Mouse (Mus musculus) megakaryocyte progenitor cell, adult 5-6 weeks (primary cell): Measurements from ENCODE around the gene Cntfr. TPM values are rescaled to one million over a fixed set of nuclear protein-coding genes. Genes with fewer than 3 reads are reported as not detected.
A peak's percentile ranks its signal among the peaks of the same experiment; 100 is the strongest.
"Not testable (repeated sequence)": the region's sequence is repeated elsewhere in the genome, so short reads cannot be mapped to it uniquely, and the experiment has no call there.

Source experiments
- ATAC-seq: replicated peaks from 2 replicates; pipeline ENCODE4 v1.8.0; 2016; ENCODE audit warnings: mild to moderate bottlenecking, moderate TSS enrichment, inconsistent platforms; ENCODE audit not compliant: poor library complexity
- total RNA-seq, 2 experiments: library from RNA; stranded (forward) in 1 of 2; stranded (reverse) in 1 of 2; fragments of 157-497, 149-512 nt in 1 of 2; fragments of 200-1000 nt in 1 of 2; gene quantifications; 2 replicates each; pipeline versions ENCODE4 v1.2.3 to v1.2.4; 2015 to 2017

Gene Cntfr
- total RNA-seq, 2 experiments from 2014 or later = not detected

DNA sequence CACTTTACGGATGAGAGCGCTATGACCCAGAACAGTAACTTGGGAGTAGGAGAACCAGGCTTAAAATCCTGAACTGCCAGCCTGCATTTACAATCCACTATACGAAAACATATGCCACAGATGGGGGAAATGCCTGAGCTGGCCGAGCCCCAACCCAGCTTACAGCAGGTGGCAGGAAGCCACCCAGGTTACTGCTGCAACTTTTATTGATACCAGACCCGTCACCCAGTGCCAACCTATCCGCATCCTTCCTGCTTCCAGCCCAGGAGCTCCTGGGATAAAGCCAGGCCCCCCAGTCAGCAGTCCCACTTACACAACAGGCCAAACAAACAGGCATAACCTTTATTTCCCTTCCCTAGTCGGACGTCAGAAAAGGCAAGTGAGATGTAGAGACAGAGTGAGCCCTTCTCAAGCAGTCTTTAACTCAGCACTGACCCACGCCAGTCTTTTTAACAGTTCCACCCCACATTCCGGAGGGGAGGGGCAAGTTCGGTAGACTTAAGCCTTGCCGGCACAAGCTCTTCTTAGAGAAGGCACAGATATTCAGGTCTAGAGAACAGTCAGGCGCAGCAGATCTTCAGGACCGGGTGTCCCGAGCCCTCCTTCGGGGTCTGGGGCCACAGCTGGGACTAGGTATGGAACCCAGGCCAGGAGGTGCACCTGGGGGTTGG, 15.0 kb upstream of the Cntfr start:
- no peak for ATAC-seq

DNA sequence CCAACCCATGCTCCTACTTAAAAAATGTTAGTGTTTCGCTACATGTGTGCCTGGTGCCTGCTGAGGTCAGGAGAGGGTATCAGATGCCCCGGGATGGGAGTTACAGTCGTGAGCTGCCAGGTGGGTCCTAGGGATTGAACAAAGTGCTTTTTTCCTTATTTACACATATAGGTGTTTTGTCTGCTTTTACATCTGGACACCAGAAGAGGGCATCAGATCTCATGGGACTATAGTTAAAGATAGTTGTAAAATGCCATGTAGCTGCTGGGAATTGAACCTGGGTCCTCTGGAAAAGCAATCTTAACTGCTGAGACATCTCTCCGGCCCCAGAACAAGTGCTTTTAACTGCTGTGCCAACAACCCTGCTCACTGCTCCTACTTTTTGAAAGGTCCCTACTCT, 13.3 kb upstream of the Cntfr start:
- ATAC-seq = no peak

DNA sequence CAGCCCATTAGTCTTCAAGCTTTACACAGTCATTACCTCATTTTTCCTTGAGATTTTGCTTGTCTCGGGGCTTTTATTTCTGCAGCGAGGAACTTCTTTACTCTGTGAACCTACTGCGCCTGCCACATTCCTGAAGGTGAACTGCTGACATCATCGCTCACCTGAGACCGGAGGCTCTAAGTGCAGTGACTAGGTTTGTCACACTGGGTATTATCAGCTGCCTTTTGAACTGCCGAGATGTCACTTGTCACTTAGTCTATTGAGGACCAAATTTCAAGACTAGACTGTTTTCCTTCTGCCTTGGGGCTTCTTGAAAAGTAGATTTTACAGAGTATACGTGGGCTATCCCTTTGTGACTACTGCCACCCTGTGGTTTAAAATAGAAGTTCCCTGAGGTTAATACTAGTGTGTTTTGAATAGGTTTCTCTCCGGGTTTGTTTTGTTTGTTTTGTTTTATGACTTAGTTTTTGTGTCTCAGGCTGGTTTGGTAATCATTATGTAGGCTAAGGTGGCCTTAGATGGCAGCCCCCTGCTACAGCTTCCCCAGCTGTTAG, 11.4 kb upstream of the Cntfr start:
- ATAC-seq = peak; percentile 54

DNA sequence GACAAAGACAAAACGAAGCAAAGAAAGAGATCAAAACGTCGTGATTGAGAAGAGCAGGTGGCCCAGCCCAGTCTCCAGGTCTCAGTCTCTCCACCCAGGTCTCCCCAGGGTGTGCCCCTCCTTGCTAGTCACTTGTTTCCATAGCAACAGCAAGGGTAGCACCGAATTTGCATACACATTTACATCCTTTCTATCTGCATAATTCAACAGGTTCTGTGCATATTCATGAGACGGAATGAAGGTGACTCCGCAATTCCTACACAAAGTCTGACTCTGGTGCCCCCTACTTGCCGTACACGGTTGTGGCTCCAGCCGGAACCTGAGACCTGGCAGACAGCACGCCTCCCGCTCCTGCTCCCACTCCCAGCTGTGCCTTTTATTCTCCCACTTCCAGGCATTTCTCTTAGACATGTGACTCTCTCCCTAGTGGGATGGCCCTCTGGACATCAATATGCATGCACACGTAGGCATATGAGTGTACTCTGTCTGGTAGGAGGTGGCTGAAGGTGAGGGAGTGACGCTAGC, 10.2 kb upstream of the Cntfr start:
- peak; percentile 89 for ATAC-seq

DNA sequence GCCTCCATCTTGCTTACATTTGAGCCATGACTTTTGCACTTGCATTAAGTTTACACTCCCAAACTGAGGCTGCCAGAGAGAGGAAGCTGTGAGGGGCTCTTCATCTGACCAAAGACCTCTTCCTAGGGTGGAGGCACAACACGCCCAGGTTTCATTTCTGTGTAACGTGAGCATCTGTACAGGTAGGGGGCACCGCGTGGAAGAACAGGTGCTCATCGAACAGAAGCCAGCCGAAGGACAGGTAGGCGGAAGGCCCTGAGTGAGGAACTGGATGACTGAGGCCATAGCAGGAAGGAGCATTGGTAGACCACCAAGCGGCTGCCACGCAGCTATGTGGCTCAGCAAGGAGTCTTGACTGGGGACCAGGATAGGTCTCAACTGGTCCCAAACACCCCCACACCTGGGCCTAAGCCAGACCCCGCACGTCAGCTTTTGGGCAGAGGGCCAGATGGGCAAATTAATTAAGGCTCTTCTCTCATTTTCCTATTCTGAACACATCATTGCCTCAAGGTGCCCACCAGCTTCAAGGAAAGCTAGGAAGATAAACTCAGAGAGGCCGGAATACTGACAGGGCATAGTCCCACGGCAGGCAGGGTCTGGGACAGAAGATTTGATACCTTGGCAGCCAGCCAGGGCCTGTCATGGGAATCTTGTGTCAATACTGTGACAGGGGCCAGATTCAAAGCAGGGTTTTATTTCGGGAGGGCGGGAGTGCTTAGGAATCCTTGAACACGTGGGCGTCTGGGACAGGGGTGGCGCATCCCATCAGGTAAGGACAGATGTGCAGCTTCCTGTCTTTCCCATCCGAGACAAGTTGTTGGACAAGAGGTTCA, 9.2 kb upstream of the Cntfr start:
- no peak for ATAC-seq

DNA sequence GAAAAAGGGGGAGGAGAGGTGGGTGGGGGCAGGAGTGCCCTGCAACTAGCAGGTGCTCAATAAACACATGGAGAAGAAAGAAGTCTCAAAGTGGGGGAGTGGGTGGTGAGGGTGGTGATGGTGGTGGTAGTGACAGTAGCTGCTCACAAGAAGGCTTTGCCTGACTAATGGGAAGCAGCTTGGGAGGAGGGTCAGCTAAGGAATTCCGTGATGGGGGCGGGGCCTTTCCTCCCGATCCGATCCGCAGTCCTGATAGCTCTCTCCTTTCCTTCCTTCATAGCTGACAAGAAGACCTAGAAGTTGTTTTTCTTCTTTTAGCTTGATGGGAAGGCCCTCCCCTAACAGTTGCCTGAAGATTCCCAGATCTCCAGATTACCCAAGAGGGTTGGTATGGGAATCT, 7.8 kb upstream of the Cntfr start:
- ATAC-seq = no peak

DNA sequence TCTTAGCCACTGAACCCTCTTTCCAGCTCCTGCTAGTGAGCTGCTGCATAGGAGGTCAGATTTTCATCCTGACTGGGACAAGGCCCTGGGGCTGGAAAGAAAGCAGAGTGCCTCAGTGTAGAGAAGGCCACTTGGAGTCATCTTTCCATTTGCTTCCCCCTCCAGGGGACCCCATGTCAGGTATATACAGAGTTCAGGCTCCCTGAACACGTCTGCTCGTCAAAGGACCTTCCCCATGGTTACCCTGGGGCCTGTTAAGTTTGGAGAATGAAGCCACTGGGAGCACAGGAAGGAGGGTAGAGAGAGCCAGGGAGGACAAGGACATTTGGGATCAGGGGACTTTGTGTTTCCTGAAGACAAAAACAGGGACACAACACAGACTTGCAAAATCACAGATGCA, 5.3 kb upstream of the Cntfr start:
- ATAC-seq = not testable (repeated sequence)

DNA sequence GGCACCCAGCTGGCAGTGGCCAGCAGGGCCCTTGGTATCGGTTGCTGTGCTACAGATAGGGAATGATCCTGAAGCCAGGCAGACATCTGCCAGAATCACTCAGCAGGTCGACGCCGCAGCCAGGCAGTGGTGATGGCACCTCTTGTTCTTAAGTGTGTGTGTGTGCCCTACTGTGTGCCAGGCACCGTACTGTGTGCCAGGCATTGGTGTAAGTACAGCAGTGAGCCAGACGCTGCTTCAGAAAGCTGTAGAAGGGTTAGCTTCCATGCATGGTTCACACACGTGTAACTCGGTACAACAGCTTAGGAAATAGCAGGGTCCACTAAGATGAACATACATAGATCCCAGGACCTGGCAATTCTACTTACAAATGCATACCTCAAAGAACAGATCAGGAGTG, 3.3 kb upstream of the Cntfr start:
- not testable (repeated sequence) for ATAC-seq

DNA sequence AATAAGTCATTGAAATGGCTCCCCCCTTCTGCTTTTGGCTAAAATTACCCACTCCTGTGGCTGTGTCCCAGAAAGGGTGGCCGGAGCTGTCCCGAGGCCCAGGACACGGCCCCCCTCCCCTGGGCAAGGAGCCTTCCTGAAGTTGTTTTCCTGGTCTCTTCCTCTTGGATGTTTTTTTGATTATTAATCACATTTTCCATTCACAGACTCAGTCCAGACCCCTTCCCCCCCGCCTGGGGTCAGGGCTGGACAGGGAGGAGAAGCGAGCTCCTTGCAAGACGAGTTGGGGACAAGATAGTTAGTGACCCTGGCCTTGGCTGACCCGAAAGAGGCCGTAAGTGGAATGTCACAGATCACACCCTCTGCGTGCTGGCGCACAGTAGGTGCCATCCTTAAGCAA, 2.9 kb upstream of the Cntfr start, which contains the start of gene Il11ra1:
Gene Il11ra1 (plus strand): TSS at position 207 of the 400 bp plus-strand sequence.
- ATAC-seq = not testable (repeated sequence)

DNA sequence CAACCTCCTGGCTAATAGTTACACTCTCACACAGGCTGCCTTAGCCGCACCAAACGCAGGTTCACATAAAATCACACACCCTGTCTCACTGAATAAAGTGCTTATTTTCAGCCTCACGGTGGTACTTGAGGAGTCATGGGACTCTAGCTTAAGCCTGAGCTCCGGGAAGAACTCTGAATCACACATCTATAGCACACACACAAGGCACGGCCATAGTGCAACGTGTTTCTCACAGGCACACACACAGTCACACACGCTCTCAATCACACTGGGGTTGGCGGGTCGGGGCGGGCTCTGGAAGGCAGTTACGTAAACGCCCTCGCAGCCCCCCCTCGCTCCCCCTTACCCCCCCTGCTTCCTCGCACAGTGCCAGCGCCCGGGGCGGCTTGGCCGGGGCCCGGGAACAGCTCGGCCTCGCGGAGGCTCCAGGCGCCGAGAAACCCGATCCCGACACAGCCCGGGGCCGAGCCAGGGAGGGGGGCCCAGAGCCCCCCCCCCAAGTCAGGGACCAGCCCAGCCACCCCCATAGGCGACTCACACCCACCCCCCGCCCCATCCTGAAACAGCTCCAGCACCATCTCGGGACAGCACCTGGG, 1.6 kb upstream of the Cntfr start:
- ATAC-seq = not testable (repeated sequence)

DNA sequence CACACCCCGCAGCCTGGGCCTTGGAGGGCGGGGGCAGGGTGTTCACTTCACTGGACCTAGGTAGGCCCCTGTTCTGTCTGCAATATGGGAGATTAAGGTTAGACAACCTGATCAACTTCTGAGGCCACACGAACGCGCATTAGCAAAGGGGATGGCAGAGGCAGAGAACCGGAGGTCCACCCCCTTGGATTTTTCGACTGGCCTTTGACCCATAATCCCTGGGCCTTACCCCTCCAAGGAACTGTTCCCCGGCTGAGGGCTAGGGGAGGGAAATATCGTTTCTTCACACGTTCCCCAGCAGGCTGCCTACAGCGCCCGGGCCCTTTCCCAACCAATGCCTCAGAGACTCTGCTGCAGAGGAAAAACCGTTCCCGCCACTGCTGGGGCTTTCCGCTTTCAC, 437 bp downstream of the Cntfr start:
- ATAC-seq = not testable (repeated sequence)

DNA sequence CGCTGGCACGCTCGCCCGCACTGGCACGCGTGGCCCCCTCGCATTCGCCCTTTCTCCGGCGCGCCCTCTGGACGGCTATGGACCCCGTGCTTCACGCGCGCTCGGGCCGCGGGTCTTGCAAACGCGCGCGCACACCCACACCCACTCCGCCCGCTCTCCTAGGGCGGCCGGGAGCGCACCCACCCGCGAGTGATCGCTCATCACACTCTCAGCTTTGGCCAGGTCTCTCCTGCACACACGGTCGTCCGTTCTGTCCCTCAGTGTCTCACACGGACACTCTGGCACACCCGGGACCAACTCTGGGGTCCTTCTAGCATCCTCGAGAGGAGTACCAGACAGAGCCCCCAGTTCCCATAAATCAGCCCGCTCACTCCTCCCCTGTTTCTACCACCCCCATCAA, 1.1 kb downstream of the Cntfr start:
- ATAC-seq = not testable (repeated sequence)

DNA sequence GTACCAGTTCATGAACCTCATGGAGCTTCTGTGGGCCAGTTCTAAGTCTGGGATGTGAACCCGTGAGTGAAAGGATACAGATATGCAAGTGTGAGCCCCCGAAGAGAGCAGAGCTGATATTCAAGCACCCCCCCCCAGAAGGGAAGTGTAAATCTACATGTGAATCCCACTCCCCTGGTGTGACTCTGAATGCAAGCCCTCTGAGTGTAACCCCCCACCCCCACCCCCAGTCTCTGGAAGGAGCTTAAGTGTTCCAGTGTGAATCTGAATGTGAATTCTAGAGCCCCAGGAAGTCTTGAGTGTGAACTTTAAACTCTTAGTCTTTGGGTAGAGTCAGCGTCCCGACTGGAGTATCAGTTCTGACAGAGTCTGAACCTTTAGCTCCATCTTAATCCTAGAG, 3.4 kb downstream of the Cntfr start:
- not testable (repeated sequence) for ATAC-seq

DNA sequence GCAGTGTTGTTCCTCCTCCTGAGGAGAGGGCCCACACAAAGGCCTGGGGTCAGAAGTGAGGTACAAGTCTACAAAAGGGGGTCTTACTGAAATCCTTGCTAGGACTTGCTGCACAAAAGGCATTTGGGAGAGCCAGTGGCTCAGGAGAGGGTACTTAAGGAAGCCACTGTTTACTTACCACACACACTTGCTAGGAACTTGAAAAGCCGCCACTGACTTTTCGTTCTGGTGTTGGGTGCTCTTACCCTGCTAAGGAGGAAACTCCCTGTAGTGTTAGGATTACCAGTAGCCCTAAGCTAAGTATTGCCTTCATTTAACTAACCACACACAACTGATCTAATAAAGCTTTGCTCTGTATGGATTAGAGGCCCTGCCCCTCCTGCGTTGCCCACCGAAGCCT, 6.9 kb downstream of the Cntfr start:
- ATAC-seq = not testable (repeated sequence)

DNA sequence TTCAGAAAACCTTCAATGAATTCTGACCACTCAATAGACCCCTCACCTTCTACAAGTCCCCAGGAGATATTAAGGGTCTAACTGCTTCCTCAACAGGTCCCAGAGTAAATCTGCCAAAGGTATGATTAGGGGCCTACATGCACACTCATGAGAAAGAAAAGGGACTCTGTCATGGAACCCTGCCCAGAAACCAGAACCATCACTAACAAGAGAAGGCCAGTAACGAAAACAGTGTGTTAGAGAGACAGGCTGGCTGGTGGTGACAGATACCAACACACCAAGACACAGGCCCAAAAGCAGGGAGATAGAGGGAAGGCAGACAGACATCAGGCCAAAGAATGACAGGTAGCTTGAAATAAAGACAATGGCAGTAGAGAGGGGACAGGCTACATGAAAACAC, 8.3 kb downstream of the Cntfr start:
- not testable (repeated sequence) for ATAC-seq

DNA sequence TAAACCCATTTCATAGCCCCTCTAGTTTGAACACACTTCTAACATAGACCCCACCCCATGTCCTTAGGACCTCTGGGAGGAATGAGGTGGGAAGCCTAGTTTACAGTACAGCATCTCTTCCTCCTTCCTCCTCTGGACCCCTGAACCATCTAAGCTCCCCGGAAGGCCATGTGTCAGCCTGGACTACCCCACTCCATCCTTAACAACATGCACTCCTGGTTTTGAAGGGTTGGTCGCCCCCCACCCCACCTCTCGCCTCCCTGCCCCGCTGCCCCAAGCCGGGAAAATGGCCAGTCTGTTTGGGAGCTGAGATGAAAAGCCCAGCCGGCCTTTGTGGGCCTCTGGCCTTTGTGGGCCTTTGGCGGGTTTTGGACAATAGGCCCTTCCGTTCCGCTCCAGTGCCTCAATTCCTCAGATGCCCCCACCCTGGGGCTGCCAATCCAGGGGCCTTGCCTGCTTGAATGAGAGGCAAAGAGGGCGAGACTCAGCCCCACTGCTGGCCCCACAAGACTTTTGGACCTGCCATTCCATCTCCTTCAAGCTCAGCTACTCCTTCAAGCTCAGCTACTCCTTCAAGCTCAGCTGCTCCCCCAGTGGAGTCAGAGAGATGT, 10.9 kb downstream of the Cntfr start:
- not testable (repeated sequence) for ATAC-seq

DNA sequence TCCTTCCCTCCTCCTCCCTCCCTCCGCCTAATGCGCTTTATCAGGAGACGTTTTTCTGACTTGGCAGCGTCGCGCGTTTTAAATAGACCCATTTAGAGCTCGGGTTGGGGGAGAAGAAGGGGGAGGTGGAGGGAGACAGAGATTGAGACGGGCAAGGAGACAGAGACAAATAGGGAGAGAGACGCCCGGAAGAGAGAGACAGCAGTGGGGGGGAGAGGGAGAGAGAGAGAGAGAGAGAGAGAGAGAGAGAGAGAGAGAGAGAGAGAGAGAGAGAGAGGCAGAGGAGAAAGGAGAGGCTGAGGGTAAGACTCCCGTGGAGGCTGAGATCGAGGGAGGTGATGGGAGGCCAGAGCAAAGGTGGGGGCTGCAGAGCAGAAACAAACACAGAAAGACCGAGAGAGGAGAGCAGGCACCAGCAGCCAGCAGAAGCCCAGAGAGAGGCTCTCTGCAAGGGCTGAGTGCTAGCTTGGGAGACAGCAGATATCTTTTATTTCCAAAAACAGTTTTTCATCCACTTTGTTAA, 11.9 kb downstream of the Cntfr start:
- ATAC-seq = not testable (repeated sequence)

DNA sequence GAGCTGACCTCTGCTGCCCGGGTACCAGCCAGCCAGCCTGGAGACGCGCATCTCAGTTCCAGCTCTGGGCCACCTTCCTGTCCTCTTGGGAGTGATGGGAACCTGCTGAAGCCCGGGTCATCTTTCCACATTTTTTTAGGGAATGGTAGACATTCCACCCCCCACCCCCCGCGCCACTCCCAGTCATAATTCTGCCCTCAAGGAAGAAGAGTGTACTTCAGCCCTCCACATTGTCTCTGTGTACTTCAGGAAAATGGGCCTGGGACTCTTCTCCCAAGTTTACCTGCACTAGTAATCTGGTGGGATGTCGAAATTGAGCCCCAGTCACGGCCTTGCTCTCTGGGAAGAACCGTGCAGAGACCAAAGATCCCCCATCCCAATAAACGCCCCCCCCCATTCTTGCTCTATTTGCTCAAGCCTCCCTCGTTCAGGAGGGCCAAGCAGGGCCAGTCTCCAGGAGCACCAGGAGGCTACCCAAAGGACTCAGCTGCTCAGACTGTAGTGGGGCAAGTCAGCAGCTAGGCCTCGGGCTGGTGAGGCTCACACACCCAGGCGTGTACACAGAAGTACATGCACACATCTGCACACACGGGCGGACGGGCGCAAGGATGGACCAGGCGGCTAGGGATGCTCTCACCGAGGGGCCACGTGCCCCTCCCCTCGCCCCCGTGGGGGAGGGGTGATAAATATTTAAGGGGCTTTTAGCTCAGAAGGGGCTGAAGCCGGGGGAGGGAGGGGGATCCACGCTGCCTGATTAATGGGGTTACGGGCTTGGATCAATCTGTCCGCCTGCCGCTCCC, 12.6 kb downstream of the Cntfr start:
- not testable (repeated sequence) for ATAC-seq

DNA sequence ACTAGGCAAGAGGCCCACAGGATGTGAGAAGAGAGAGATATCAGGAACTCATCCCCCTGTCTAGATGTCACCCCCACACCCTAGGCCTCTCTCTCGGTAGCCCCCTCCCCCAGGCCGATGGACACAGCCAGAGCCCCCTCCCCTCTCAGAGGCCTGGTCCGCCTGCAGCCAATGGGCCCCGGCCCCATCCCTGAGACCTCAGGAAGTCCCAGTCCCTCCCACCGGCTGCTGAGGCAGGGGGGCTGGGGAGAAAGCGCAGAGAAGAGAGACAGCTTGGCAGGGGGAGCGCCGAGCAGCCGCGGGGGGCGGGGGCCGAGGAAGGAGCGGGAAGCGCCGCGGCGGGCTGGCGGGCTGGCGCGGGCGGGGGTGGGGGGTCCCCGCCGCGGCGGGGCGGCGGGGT, 13.6 kb downstream of the Cntfr start:
- ATAC-seq = not testable (repeated sequence)

DNA sequence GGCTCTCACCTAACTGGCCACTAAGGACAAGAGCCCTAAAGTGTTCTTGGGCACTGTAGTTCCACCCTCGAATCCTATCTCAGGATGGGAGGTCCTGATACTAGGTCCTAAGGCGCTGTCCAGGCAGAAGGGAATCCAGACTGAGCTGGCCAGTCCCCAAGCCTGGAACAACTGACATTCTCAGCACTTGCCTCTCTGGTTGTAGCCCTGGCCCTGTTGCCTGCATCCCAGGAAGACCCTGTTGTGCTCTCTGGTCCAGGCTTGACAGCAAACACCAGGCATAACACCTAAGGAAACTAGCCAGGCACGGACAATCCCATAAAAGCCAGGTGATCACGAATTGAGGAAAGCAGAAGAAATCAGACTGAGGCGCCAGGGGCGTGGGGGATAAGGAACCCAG, 14.1 kb downstream of the Cntfr start:
- no peak for ATAC-seq
